Mouse (Mus musculus): ENCODE results near the gene Cars2. TPM values are rescaled to one million over a fixed set of nuclear protein-coding genes. Genes with fewer than 3 reads are reported as not detected.
"Not testable (repeated sequence)": the region's sequence is repeated elsewhere in the genome, so short reads cannot be mapped to it uniquely, and the experiment has no call there.

The Cars2 gene
- total and polyA plus RNA-seq, 3 experiments, result 62.8 to 63.8 TPM; not detected in 1

- TF ChIP-seq USF1 (IDR thresholded peaks at IDR 0.05; ENCODE audit: low read depth, low read length), result 0 out of 2 replicates have a peak, but pooled peaks have one; percentile 11
- TF ChIP-seq RCOR1 (IDR thresholded peaks at IDR 0.05; ENCODE audit: low read depth, low read length), result no peak
- peak; percentile 85 for TF ChIP-seq NELFE (IDR thresholded peaks at IDR 0.05; ENCODE audit: low read depth, low read length)
- no peak for TF ChIP-seq JUND (IDR thresholded peaks at IDR 0.05; ENCODE audit: low read depth, low read length)
- no peak for TF ChIP-seq MYB (IDR thresholded peaks at IDR 0.05; ENCODE audit: low read depth, low read length)
- no peak for TF ChIP-seq CTCF (IDR thresholded peaks at IDR 0.05 in 2 of 3, conservative IDR thresholded peaks at IDR 0.05 in 1 of 3; ENCODE audit: control insufficient read depth in 1 of 3, insufficient read depth in 1 of 3, low read depth in 2 of 3, low read length in 3 of 3, poor library complexity in 1 of 3, severe bottlenecking in 1 of 3)
- TF ChIP-seq SIN3A (IDR thresholded peaks at IDR 0.05; ENCODE audit: low read length), result peak; percentile 94
- TF ChIP-seq MXI1 (IDR thresholded peaks at IDR 0.05; ENCODE audit: low read depth, low read length), result peak; percentile 81
- no peak for TF ChIP-seq MAZ (IDR thresholded peaks at IDR 0.05; ENCODE audit: low read depth, low read length)
- TF ChIP-seq TAL1 (IDR thresholded peaks at IDR 0.05; ENCODE audit: low read length), result no peak
- peak; percentile 23; the same call in 1 of the 2 replicates for TF ChIP-seq ETS1 (IDR thresholded peaks at IDR 0.05; ENCODE audit: low read depth, low read length)
- TF ChIP-seq NRF1 (IDR thresholded peaks at IDR 0.05; ENCODE audit: insufficient read depth, low read depth, low read length, poor library complexity, severe bottlenecking), result peak; percentile 57
- no peak for TF ChIP-seq CHD2 (IDR thresholded peaks at IDR 0.05; ENCODE audit: low read length)
- TF ChIP-seq KAT2A (conservative IDR thresholded peaks at IDR 0.05; ENCODE audit: low read depth, low read length), result peak; percentile 81
- peak; percentile 50; the same call in 1 of the 2 replicates for TF ChIP-seq POLR2AphosphoS2 (IDR thresholded peaks at IDR 0.05; ENCODE audit: low read length)
These were observed 53.3 kb downstream of the Cars2 start, which contains the start of gene Naxd (continued) for GRCm38 (mm10) chr8:11497017-11497990.

GRCm38 (mm10) chr8:11492340-11492739 lies 58.2 kb downstream of the Cars2 start:
- peak; percentile 91 for TF ChIP-seq TBP (IDR thresholded peaks at IDR 0.05; ENCODE audit: low read depth, low read length)
- H3K27ac ChIP-seq (ENCODE audit: control insufficient read depth, low read depth, low read length); H3K27me3 ChIP-seq (ENCODE audit: control insufficient read depth in 1 of 2, insufficient read depth in 2 of 2, low read length in 2 of 2); H3K4me1 ChIP-seq (ENCODE audit: control insufficient read depth in 1 of 2, insufficient read depth in 2 of 2, low read length in 2 of 2); H3K4me3 ChIP-seq (ENCODE audit: control insufficient read depth in 1 of 2, insufficient read depth in 1 of 2, low read depth in 2 of 2, low read length in 2 of 2); H3K9me3 ChIP-seq (replicated peaks; ENCODE audit: insufficient read depth, low read length); H3K79me2 ChIP-seq (ENCODE audit: control insufficient read depth, insufficient read depth, low read length, poor library complexity); H3K9ac ChIP-seq (ENCODE audit: control insufficient read depth, low read depth, low read length, poor library complexity, severe bottlenecking); DNase-seq (ENCODE audit: low read depth, low spot score); H3K36me3 ChIP-seq (ENCODE audit: control insufficient read depth in 1 of 2, insufficient read depth in 2 of 2, low read length in 2 of 2): not testable (repeated sequence)

GRCm38 (mm10) chr8:11487229-11487628 lies 63.4 kb downstream of the Cars2 start:
- Histone ChIP-seq H3K9ac (ENCODE audit: control insufficient read depth, low read depth, low read length, poor library complexity, severe bottlenecking) (no peak overlapping the region), H3K9me3 (replicated peaks; ENCODE audit: insufficient read depth, low read length) (no peaks in the 10 kb centered on the region), H3K27me3 (ENCODE audit: control insufficient read depth in 1 of 2, insufficient read depth in 2 of 2, low read length in 2 of 2) (no peaks in the 10 kb centered on the region; a peak in 1 of 4 replicates), H3K4me3 (ENCODE audit: control insufficient read depth in 1 of 2, insufficient read depth in 1 of 2, low read depth in 2 of 2, low read length in 2 of 2) (no peak overlapping the region), H3K36me3 (ENCODE audit: control insufficient read depth in 1 of 2, insufficient read depth in 2 of 2, low read length in 2 of 2) (peaks cover 0 to 5% of the 10 kb centered on the region in 2 experiments; a peak in 2 of 4 replicates), H3K79me2 (ENCODE audit: control insufficient read depth, insufficient read depth, low read length, poor library complexity) (no peaks in the 10 kb centered on the region), H3K27ac (ENCODE audit: control insufficient read depth, low read depth, low read length) (no peak overlapping the region), H3K4me1 (ENCODE audit: control insufficient read depth in 1 of 2, insufficient read depth in 2 of 2, low read length in 2 of 2) (peaks cover 0 to 12% of the 10 kb centered on the region in 2 experiments; a peak in 2 of 4 replicates)
- no peak for TF ChIP-seq CHD1 (IDR thresholded peaks at IDR 0.05; ENCODE audit: low read depth, low read length)
- no peak for TF ChIP-seq ETS1 (IDR thresholded peaks at IDR 0.05; ENCODE audit: low read depth, low read length)
- no peak for TF ChIP-seq UBTF (IDR thresholded peaks at IDR 0.05; ENCODE audit: borderline replicate concordance, insufficient read depth, low read depth, low read length)
- TF ChIP-seq MAFK (IDR thresholded peaks at IDR 0.05; ENCODE audit: borderline replicate concordance, low read depth, low read length), result no peak
- no peak for TF ChIP-seq RCOR1 (IDR thresholded peaks at IDR 0.05; ENCODE audit: low read depth, low read length)
- TF ChIP-seq POLR2A (IDR thresholded peaks at IDR 0.05; ENCODE audit: control insufficient read depth in 1 of 2, insufficient read depth in 1 of 2, low read depth in 1 of 2, low read length in 2 of 2, poor library complexity in 1 of 2), result no peak
- no peak for TF ChIP-seq POLR2AphosphoS2 (IDR thresholded peaks at IDR 0.05; ENCODE audit: low read length)
- TF ChIP-seq GABPA (IDR thresholded peaks at IDR 0.05; ENCODE audit: low read depth, low read length), result no peak
- TF ChIP-seq CHD2 (IDR thresholded peaks at IDR 0.05; ENCODE audit: low read length), result no peak
- no peak for TF ChIP-seq CTCF (IDR thresholded peaks at IDR 0.05 in 2 of 3, conservative IDR thresholded peaks at IDR 0.05 in 1 of 3; ENCODE audit: control insufficient read depth in 1 of 3, insufficient read depth in 1 of 3, low read depth in 2 of 3, low read length in 3 of 3, poor library complexity in 1 of 3, severe bottlenecking in 1 of 3)
- TF ChIP-seq ZMIZ1 (IDR thresholded peaks at IDR 0.05; ENCODE audit: low read depth, low read length), result no peak
- TF ChIP-seq MAZ (IDR thresholded peaks at IDR 0.05; ENCODE audit: low read depth, low read length), result no peak
- DNase-seq (ENCODE audit: low read depth, low spot score), result peak; percentile 30

Data from MEL (cell line).